Mouse (Mus musculus) thymus, adult 2 months (tissue): Measurements from ENCODE around the gene Phb2. TPM values are rescaled to one million over a fixed set of nuclear protein-coding genes. Genes with fewer than 3 reads are reported as not detected.
"Not testable (repeated sequence)": the region's sequence is repeated elsewhere in the genome, so short reads cannot be mapped to it uniquely, and the experiment has no call there.

Source experiments
- DNase-seq: peaks from one replicate; pipeline ENCODE4 v3.0.0; 2021
- H3K27ac ChIP-seq: fragments of 200-500 bp; 2 replicates; pipeline ENCODE4 v1.5.1; 2012; ENCODE audit warnings: low read length, control low read depth; ENCODE audit not compliant: control insufficient read depth, insufficient read depth
- H3K27me3 ChIP-seq: fragments of 200-500 bp; 2 replicates; pipeline ENCODE4 v1.6.1; 2012; ENCODE audit warnings: mild to moderate bottlenecking, low read length, moderate library complexity, mixed read lengths; ENCODE audit not compliant: control insufficient read depth, insufficient read depth
- H3K36me3 ChIP-seq: fragments of 200-500 bp; 2 replicates; pipeline ENCODE4 v1.6.1; 2012; ENCODE audit warnings: mild to moderate bottlenecking, low read length, moderate library complexity; ENCODE audit not compliant: control insufficient read depth, insufficient read depth
- H3K4me1 ChIP-seq: fragments of 200-500 bp; replicated peaks from 2 replicates; pipeline ENCODE4 v1.6.1; 2012; ENCODE audit warnings: low read length; ENCODE audit not compliant: control insufficient read depth, insufficient read depth
- H3K4me3 ChIP-seq: fragments of 200-500 bp; 2 replicates; pipeline ENCODE4 v1.5.1; 2012; ENCODE audit warnings: mild to moderate bottlenecking, low read length, control low read depth, moderate library complexity; ENCODE audit not compliant: control insufficient read depth, insufficient read depth
- CTCF ChIP-seq: fragments of 200-500 bp; IDR thresholded peaks from 2 replicates; pipeline ENCODE4 v1.5.1; 2012; ENCODE audit warnings: mild to moderate bottlenecking, control low read depth, low read length, moderate library complexity, borderline replicate concordance; ENCODE audit not compliant: control insufficient read depth, poor library complexity, insufficient read depth; ENCODE audit errors: extremely low read depth
- POLR2A ChIP-seq: fragments of 200-500 bp; IDR thresholded peaks from 2 replicates; pipeline ENCODE4 v1.6.1; 2012; ENCODE audit warnings: mild to moderate bottlenecking, low read length, control low read depth, moderate library complexity; ENCODE audit not compliant: control insufficient read depth, poor library complexity, insufficient read depth; ENCODE audit errors: extremely low read depth
- WGBS: fragments of 180-500 bp; shearing (Covaris S2); methylation state at CpG from one replicate; pipeline ENCODE4 v1.1.7; 2018; 5-methylcytosine and 5-hydroxymethylcytosine counted together
- polyA plus RNA-seq: library from polyadenylated mRNA; depleted of rRNA; stranded (reverse); fragments of >200 nt; gene quantifications from 2 replicates; pipeline ENCODE4 v1.2.3, GENCODE M21; 2012

Gene Phb2
- polyA plus RNA-seq, 1 experiment: 150 TPM

DNA sequence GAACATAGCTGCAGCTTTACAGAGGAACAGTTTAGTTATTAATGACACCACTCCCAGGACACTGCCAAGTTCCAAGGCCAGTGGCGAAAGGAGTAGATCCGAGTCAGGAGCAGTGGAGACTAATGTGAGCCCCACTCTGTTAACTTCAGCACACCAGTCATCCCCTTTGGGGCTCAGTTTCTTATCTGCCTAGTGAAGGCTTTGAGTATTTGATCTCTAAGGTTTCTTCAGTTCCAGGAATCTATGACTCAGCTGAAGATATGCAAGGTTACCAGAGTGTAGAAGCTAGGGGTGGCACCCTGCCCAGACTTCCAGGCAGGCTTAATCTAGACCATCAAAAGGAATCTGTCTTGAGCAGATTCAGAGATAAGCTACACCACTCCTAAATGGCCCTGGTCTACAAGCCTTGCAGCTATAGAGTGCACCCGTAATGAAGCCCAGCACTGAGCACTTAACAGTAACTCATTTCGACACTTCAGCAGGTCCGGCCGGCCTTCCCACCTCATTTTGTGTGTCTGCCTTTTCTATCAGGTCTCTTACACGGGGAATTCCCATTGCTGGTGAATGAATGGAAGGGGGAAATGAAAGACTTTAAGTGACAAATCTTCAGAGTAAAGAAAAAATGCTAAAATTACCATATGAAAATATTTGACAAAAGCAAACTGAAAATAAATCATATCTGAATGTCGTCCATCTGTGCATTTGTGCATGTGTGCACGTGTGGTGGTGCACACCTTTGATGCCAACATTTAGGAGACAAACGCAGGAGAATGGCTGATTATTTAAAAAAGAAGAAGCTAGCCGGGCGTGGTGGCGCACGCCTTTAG, 28.3 kb upstream of the Phb2 start:
- Histone ChIP-seq H3K27ac (no peak overlapping the region), H3K27me3 (no peaks in the 10 kb centered on the region), H3K4me3 (no peak overlapping the region), H3K36me3 (no peaks in the 10 kb centered on the region), H3K4me1 (peaks cover 7% of the 10 kb centered on the region)
- WGBS: 62% methylated on average over 14 of the region's 14 CpGs
- TF ChIP-seq POLR2A (no peak), CTCF (no peak)
- no peak for DNase-seq

- no peaks in the 10 kb centered on the region for H3K27me3 ChIP-seq
- 93% methylated on average over 12 of the region's 12 CpGs for WGBS
- no peak overlapping the region for H3K27ac ChIP-seq
- H3K36me3 ChIP-seq: no peaks in the 10 kb centered on the region
- TF ChIP-seq CTCF: no peak
- TF ChIP-seq POLR2A: no peak
- DNase-seq: no peak
- no peak overlapping the region for H3K4me3 ChIP-seq
- H3K4me1 ChIP-seq: peaks cover 7% of the 10 kb centered on the region
Measured at GRCm38 (mm10) chr6:124685606-124686386, 26.3 kb upstream of the Phb2 start.

DNA sequence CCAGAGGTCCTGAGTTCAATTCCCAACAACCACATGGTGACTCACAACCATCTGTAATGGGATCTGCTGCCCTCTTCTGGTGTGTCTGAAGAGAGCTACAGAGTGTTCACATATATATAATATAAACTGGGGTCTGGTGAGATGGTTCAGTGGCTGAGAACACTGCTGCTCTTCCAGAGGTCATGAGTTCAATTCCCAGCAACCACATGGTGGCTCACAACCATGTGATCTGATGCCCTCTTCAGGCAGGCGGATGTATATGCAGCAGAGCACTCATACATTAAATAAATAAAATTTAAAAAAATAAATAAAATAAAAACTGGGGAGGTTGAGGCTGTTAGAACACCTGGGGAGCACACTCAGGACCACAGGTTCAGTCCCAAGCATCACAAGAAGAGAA, 25.5 kb upstream of the Phb2 start:
- 87% methylated on average over 1 of the region's 1 CpGs for WGBS
- H3K27me3 ChIP-seq, DNase-seq, H3K4me3 ChIP-seq, H3K36me3 ChIP-seq, H3K4me1 ChIP-seq, H3K27ac ChIP-seq: not testable (repeated sequence)

GRCm38 (mm10) chr6:124688151-124688758, 23.9 kb upstream of the Phb2 start:
- no peak overlapping the region for H3K4me3 ChIP-seq
- H3K27ac ChIP-seq: peak overlapping the region; percentile 76
- peaks cover 9% of the 10 kb centered on the region for H3K4me1 ChIP-seq
- H3K36me3 ChIP-seq: no peaks in the 10 kb centered on the region
- WGBS: 34% methylated on average over 8 of the region's 8 CpGs
- TF ChIP-seq POLR2A (no peak), CTCF (no peak)
- DNase-seq: no peak
- H3K27me3 ChIP-seq: no peaks in the 10 kb centered on the region

- Histone ChIP-seq H3K27ac (no peak overlapping the region), H3K27me3 (no peaks in the 10 kb centered on the region), H3K36me3 (no peaks in the 10 kb centered on the region), H3K4me1 (peaks cover 17% of the 10 kb centered on the region), H3K4me3 (no peak overlapping the region)
- 96% methylated on average over 3 of the region's 3 CpGs for WGBS
- DNase-seq: no peak
- no peak for TF ChIP-seq CTCF
- TF ChIP-seq POLR2A: no peak
Measured at GRCm38 (mm10) chr6:124689011-124689410, 23.1 kb upstream of the Phb2 start.

GRCm38 (mm10) chr6:124690517-124690916, 21.6 kb upstream of the Phb2 start:
- no peaks in the 10 kb centered on the region for H3K36me3 ChIP-seq
- no peak for DNase-seq
- no peak overlapping the region for H3K27ac ChIP-seq
- H3K4me1 ChIP-seq: peaks cover 26% of the 10 kb centered on the region
- WGBS: 98% methylated on average over 3 of the region's 3 CpGs
- no peak overlapping the region for H3K4me3 ChIP-seq
- no peaks in the 10 kb centered on the region for H3K27me3 ChIP-seq
- no peak for TF ChIP-seq POLR2A
- TF ChIP-seq CTCF: no peak
